Mouse (Mus musculus) adrenal gland, adult 18-20 months (tissue): ENCODE measurements around the gene Slc22a5. TPM values are rescaled to one million over a fixed set of nuclear protein-coding genes. Genes with fewer than 3 reads are reported as not detected.
"Not testable (repeated sequence)": the region's sequence is repeated elsewhere in the genome, so short reads cannot be mapped to it uniquely, and the experiment has no call there.

Source experiments
- DNase-seq, 2 experiments: peaks; one replicate each; pipeline ENCODE4 v3.0.0; 2021 to 2022; ENCODE audit warnings: low spot score in 2 of 2
- total RNA-seq, 2 experiments: library from RNA; stranded (reverse); gene quantifications; 1 replicate in 1 of 2; 2 replicates in 1 of 2; pipeline ENCODE4 v1.2.3; 2021

The Slc22a5 gene
- total RNA-seq, 2 experiments from 2014 or later: 38.9 to 63.4 TPM

DNA sequence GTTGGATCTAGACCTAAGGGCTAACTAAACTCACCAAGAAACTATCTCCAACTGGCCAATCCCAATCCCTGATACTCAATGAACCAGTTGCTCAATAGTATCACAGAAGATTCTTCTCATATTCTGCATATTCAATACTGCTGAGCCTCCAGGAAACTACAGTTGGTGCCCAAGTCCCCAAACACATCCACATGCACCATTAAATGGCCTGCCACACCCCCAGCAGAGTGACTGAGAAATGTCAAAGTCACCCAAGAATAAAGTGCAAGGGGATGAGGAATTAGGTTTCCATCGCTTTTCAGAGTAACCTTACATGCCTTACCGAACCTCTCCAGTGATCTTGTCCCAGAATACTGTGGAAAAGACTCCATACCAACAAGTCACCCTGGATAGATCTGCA, 1.2 kb downstream of the Slc22a5 start:
- DNase-seq: no peak

DNA sequence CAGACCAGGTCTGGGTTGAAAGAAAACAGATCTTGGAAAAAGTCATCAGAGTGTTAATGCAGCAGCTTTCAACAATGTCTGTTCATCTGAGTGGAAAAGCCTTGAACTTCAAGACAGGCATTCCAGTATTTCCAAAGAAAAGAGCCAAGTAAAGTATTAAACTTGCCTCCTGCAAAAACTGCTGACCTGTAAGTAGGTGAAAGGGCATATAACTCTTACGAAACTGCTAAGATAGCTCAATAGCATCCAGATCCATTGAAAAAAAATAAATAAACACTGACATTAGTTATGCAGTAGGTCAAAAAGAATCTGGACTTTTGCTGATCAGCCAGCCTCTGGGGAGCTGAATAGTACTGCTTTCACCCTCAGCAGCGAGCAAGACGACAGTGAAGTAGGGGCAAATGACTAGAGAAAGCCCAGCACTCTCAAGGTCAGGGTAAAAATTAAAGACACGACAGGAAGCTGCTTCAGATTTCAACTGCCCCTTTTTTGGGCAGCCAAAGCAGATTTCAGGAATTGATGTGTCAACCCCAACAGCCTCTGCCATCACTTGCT, 2.3 kb downstream of the Slc22a5 start:
- DNase-seq: no peak

DNA sequence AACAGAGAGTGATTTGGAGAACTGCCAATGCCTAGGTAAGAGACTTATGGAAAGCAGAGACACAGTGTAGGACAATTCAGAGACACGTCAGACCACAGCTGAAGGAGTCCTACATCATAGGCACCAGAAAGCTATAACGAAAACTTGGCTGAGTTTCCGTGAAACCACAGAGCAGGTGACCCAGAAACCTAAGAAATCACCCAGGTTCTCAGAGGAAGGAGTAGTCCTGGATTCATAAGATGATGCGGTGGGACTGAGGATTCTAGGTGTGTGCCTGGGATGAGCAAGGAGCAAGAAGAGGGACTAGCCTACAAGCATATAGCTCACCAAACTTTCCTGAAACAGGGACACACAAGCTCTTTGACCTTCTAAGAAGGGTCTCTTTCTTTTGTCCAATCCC, 3.2 kb downstream of the Slc22a5 start:
- no peak for DNase-seq

DNA sequence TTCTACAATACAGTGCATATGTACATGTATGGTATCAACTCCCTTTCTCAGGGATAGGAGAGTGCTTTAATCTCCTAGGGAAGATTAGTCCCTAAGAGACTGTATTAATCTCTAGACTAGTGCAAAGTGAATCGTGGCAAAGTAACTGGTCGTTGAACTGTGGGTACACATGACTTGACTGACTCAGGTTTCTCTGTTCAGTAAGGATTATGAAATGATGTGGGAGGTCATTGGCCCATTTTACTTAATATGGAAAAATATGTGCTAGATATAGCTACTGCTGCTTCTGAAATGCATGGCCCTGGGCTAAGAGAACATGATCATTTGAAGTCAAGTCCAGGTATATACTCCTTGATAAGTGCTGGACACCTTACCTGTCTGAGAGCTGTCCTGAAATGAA, 8.2 kb downstream of the Slc22a5 start:
- no peak for DNase-seq

DNA sequence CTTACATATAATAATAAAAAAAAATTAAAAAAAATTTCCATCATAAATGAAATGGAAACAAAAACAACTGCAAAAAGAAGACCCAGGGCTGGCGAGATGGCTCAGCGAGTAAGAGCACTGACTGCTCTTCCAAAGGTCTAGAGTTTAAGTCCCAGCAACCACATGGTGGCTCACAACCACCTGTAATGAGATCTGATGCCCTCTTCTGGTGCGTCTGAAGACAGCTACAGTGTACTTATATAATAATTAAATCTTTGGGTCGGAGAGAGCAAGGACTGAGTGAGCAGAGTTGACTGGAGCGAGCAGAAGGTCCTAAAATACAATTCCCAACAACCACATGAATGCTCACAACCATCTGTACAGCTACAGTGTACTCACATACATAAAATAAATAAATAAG, 13.4 kb downstream of the Slc22a5 start:
- not testable (repeated sequence) for DNase-seq

DNA sequence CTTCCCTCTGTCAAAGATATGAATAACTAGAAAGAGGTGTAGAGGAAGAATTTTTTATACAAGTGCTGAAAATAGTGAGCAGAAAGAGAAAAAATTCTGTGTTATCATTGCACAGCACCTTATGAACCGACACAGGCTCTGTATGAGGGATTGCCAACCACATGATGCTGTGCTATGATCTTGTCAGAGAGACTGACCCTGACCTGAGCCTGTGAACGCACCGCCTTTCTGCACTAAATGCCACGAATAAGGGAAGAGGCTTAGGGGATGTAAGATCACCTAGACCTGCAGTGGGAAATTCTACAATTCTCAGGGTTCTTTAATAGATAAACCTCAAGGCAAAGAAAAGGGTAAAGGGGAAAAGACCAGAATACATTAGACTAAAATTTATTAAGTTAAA, 15.0 kb downstream of the Slc22a5 start:
- no peak for DNase-seq

DNA sequence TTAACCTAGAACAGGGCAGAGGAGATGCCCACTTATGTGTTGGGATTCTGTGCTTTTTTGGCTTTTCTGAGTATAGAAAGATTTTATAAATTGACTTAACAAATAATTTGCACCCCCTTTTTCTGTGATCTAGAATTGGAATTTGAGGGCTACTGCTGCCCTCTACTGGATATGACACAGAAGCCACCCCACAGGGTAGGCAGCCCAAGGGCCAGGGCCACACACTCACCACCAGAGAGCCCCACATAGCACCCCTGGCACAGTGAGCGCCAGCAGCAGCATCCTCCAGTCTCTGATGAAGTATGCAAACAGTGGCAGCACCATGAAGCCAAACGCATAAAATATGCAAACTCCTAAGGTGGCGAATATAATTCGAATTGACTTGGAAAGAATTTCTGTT, 16.8 kb downstream of the Slc22a5 start:
- DNase-seq: no peak

DNA sequence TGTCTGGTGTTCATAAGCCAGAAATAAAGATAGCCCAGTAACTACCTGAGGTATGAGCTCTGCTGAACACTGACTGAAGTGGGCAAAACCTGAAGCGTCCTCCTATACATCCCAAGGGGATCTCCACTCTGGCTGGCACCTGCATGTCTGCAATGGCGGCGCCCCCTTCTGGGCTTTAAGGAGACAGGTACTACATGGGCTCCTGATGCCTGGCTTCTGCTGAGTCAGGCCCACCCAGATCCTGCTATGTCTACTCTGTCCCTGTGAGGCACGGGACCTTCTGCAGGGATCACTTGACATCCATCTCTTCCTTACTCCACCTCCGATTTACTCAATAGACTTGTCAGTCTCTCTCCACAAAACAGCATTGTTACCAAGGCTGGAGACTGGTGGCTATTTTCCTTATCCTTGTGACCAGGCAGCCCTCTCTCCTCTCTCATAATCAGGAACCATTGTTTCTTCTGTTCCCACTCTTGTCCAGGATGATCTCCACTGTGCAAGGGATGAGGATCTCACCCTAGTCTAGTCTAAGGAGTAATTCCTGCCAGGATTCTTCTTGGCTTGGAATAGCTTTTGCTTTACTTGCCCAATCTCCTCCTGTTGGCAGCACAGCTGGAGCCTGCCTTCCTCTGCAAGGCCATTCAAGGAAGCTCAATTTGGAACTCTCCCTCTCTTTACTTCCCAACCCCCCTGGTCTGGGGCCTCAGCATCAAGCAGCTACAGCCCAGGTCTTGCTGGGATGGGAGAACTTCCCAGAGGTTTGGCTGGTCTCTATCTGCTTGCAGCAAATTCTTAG, 17.4 kb downstream of the Slc22a5 start:
- DNase-seq: not testable (repeated sequence)

DNA sequence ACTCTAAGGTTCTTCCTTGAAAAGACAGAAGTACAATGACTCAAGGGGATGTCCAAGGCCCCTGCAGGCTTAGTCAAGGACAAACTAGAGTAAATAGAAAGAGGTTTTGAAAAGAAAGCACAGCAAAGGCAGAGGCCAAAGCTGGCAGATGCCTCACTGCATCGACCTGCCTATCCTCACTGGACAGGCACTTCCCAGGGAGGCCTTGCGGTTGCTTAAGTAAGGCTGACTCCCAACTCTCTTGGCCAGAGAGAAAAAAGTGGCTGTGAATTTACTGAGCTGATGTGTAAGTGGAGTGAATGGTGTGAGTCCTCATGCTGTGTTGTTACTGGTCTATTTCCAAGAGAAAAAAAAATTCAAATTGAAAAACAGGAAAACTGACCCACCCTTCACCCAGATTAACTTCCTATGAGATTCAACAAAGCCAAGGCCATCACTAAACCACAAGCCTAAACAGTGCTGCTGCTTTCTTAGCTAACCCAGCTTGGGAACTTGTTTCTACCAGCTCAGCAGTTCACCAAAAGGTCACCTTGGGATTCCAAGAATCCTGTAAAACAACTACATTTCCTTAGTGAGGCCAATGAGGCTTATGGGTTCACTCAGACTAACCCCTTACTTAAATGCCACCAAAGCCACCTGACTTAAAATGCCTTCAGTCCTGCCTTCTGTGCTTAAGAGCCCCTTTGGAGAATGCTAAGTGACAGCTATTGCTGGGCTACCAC, 19.5 kb downstream of the Slc22a5 start:
- DNase-seq: no peak

DNA sequence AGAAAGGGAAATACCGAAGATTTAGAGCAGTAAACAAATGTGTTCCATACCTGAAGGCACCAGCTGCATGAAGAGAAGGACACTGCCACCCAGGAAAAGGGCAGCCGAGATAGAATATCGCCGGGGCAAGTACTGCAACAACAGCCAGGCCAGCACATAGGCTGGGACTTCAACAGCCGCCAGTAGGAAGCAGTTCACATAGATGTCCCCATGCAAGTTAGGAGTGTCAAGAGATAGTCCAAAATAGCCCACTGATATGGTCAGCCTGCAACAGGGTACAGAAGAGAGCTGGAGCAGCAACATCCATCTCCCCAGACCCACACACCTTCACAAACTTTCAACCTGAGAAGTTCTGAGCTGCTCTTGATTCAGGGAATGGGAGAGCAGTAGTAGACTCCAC, 22.3 kb downstream of the Slc22a5 start:
- DNase-seq: no peak

DNA sequence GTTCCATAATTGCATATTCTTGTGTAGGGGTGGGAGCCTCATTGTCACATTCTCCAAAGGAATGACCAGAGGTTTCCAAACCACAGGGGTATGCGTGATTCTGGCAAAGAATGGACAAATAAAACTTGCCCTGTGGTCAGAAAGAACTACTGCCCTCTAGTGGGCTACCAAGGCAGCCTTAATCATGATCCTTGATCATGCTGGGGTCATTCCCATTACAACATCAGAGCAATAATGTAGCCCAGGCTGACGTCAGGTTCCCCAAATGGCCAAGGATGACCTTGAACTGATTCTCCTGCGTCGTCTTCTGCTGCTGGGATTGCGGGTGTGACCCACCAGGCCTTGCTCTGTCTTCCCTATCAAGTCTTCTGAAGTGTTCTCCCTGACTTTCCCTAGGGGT, 23.1 kb downstream of the Slc22a5 start:
- not testable (repeated sequence) for DNase-seq

DNA sequence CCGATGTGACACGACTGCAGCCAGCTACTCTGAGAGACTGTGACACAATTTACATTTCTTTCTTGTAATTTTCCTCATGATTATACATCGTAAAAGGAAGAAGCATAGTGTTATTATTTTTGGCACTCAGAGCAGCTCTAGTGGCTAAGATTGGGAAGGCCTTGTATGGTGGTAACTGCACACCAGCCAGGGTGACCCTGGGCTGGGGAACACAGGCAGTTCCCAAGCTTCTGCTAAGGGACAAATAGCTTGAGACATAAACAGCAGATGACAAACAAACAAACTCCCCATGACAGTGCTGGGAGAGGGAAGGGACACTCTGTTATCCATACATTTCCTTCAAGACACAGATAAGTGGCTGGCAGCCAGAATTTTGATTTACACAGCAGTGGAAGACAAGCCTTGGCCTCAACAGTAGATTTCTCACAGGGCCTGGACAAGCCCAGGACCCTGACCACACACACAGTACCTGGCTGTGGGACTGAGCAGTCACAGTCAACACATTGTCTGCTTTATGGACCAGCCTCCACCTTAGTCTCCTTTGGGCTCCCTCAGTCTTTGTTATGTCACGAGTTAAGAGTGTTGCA, 26.6 kb downstream of the Slc22a5 start:
- DNase-seq: not testable (repeated sequence)

DNA sequence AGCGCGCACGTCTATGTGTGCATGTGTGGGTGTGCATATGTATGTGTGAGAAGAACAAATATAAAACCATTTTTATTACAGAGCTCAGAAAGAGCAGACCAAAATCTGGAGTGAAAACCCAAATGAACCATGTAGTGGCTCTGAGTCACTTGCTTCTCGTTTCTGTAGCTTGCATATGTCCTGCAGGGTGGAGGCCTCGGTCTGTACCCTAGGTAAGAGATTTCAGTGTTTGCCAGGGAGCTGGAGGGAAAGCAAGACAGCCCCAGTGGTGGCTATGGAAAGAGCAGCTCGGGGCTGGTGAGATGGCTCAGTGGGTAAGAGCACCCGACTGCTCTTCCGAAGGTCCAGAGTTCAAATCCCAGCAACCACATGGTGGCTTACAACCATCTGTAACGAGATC, 30.5 kb downstream of the Slc22a5 start:
- DNase-seq: not testable (repeated sequence)

DNA sequence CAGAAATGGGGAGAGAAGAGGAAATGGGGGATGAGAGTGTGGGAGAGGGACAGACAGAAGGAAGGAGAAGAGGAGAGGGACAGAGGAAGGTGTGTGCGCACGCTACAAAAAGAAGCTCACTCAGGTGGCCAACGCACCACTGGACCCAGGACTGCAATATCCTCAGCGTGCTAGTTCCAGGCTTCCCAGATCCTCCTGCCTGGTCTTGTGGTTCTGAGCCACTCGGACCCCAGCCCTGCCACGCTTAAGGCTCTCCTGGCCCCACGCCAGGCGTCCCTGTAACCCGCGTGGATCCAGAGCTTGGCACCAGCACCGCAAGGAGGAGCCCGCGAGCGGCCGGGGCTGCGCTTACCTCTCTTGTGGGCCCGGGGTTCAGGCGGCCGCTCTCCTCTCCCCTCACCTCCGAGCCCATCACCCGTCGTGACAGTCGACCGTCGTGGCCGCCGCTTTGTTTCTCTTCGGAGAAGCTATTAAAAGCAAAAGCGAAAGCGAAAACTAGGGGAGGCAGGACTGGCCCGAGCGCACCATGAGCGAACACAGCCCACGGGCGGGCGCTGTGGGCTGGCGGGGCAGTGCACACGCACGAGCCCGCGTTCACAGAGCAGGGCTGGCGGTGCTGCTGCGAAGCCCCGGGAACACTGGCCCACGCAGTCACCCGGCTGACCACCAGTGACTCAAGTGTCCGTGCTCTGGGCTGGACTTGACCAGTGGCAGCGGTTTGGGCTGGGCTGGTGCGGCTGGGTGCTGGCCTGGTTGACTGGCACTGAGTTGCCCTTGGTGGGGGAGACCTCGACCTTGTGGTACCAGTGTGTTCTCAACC, 32.5 kb downstream of the Slc22a5 start, which contains the start of gene Gm12216:
Gm12216 (minus strand) TSS at position 496 of the 820 bp plus-strand sequence.
- DNase-seq: peak; percentile 38 to 42

DNA sequence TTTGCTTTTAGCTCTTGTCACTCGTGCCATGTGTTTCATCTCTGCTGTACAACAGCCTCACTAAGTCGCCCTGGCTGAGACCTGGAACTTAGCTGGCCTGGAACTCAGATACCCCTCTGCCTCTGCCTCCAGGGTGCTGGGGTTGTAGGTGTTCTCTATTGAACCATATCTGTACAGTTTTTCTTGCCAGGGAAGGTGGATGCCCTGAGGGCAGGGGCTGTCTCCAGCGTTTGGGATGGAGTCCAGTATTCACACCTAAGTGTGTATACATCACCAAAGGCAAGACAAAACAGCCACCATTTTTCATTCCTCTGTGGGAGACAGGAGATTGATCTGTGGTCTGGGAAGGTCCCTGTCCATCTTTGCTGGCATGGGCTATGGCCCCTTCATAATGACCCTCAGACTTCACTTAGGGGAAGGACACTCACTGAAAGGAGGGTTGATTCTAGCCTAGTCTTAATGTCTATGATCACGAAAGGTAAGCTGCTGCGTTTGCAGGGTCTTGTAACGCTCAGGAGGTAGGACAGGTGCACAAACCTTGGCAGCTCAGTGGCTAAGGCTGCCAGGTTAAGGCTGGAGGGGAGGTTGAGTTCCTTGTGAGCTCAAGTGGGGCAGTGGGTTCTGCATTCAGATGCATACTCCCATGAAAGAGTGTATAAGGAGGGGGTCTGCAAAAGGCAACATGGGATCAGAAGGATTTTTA, 33.3 kb downstream of the Slc22a5 start:
- no peak for DNase-seq

DNA sequence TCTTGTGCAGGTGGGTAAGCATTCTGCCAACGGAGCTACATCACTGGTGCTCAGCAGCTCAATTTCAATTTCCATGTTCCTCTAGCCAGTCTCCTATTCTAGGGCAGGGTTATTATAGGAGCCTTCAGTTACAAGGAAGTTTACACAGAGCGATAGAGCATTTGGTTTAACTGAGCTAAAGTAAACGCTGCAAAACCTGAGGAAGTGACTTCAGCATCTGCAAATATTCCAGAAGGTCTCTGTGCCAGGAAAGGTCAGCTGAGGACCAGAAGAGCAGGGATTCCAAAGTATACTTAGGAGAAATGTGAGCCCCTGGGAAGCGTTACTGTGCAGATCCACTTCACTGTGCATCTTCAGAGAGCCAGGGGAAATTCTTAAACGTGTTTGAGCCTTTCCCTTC, 37.8 kb downstream of the Slc22a5 start:
- DNase-seq: no peak

DNA sequence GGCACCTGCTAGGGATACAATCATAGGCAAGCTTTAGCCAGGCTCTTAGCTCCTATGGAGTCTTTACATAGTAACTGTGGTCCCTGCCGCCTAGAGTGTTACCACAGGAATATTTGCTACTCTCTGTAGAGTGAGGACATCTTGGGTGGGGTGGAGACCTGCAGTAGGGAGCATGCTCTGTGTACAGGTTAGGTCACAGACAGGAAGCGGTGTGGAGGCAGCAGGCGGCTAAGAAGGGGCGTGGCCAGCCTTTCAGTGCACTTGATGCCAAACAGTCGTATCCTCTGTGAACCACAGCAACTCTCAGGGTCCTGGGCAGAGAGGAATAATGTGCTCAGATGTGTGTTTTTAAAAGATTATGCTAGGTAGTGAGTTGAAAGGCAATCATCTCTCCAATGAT, 39.7 kb downstream of the Slc22a5 start:
- DNase-seq: no peak

DNA sequence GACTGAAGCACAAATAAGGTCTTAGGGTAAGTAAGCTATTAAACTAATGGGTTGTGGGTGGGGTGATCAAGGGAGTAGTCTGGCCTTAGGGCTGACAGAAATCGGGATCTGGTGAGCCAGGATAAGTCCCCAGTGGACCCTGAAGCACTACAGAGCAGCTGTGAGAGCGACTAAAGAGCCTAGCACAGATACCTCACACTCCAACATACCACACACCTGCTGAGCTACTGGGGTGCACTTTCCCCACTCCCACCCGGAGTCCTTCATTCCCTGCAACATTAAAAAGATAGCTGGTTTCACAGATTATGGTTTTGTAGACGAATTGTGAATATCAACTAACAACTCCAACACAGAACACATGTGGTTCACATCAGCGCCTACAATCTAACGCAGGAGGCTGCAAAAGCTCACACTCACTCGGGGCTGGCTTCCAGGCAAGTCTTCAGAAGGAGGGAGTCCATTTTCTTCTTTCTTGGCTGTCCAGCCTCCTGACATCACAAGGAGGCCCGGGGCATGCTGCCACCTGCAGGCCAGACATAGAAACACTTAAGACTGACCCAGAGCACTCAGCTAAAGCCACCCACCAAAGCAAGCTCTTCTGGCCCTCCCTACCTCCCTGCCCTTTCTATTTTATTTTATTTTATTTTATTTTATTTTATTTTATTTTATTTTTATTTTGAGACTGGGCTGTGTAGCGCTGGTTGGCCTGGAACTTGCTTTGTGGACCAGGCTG, 41.7 kb downstream of the Slc22a5 start:
- DNase-seq: peak; percentile 78 to 82

DNA sequence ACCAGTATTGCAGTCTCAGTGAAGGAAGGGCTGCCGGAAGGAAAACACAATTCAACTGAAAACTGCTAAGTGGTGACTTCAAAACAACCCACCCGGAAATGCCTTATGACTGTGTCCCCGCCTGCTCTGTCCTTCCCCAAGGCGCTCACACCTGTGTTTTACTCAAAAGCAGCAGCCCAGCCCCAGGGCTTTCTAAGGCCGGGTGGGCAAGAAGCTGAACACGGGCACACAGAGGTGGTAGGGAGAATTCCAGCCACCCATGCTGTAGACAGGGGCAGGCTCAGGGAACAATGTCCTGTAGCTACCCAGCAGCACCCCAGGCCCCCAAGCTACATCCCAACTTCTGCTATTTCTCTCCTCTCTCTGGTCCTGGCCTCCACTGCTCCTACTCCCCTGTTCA, 45.8 kb downstream of the Slc22a5 start:
- no peak for DNase-seq

DNA sequence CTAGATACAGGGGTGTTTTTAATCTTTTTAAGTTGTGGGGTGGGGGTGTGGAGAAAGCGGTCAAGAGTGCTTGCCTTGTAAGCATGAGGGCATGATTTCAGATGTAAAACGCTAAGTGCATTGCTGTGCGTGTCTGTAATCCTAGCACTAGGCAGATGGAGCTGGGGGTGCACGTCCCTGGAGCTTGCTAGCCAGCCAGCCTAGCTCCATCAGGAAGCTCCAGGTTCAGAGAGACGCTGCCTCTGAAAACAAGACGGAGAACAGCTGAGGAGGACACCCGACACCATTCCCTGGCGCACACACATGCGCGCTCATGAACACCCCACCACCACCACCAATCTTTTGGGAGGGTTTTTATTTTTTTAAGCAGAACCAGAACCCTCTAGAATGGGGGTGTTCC, 48.4 kb downstream of the Slc22a5 start:
- DNase-seq: no peak
